Mouse (Mus musculus): ENCODE measurements around the gene S1pr5. TPM values are rescaled to one million over a fixed set of nuclear protein-coding genes. Genes with fewer than 3 reads are reported as not detected.
"Not testable (repeated sequence)": the region's sequence is repeated elsewhere in the genome, so short reads cannot be mapped to it uniquely, and the experiment has no call there.

The S1pr5 gene
- polyA plus RNA-seq, 1 experiment from 2014 or later = 0.39 TPM

- Histone ChIP-seq H3K9ac (ENCODE audit: low read length) (peak overlapping the region; percentile 32; the same call in 1 of the 2 replicates), H3K27me3 (ENCODE audit: control insufficient read depth, insufficient read depth, low read length) (no peaks in the 10 kb centered on the region), H3K9me3 (ENCODE audit: control insufficient read depth, low read length) (no peaks in the 10 kb centered on the region), H3K4me1 (ENCODE audit: control insufficient read depth, insufficient read depth, low read length) (no peaks in the 10 kb centered on the region), H3K4me3 (ENCODE audit: low read depth, low read length) (no peak overlapping the region; the same call in 1 of the 2 replicates), H3K27ac (replicated peaks; ENCODE audit: low read depth, low read length) (no peak overlapping the region), H3K4me2 (ENCODE audit: low read depth, severe bottlenecking) (peak overlapping the region; percentile 16; the same call in 1 of the 2 replicates), H3K36me3 (ENCODE audit: control insufficient read depth, insufficient read depth, low read length) (peaks cover 4% of the 10 kb centered on the region; the same call in 1 of the 2 replicates)
- DNase-seq (ENCODE audit: low spot score) (peak; percentile 69), ATAC-seq (ENCODE audit: insufficient number of reproducible peaks, low FRiP score, low TSS enrichment, low read depth) (no peak; the same call in 1 of the 2 replicates)
- 16% methylated on average over 16 of the region's 16 CpGs for WGBS
Observed at GRCm38 (mm10) chr9:21227342-21227741, 20.9 kb downstream of the S1pr5 start.

- peak overlapping the region; percentile 44 for H3K4me2 ChIP-seq (ENCODE audit: low read depth, severe bottlenecking)
- H3K27me3 ChIP-seq (ENCODE audit: control insufficient read depth, insufficient read depth, low read length) = no peaks in the 10 kb centered on the region
- no peaks in the 10 kb centered on the region for H3K9me3 ChIP-seq (ENCODE audit: control insufficient read depth, low read length)
- ATAC-seq (ENCODE audit: insufficient number of reproducible peaks, low FRiP score, low TSS enrichment, low read depth) (no peak), DNase-seq (ENCODE audit: low spot score) (no peak)
- H3K36me3 ChIP-seq (ENCODE audit: control insufficient read depth, insufficient read depth, low read length) = peaks cover 4% of the 10 kb centered on the region; the same call in 1 of the 2 replicates
- H3K27ac ChIP-seq (replicated peaks; ENCODE audit: low read depth, low read length) = no peak overlapping the region
- H3K4me3 ChIP-seq (ENCODE audit: low read depth, low read length) = peak overlapping the region; percentile 18
- no peak overlapping the region for H3K9ac ChIP-seq (ENCODE audit: low read length)
- H3K4me1 ChIP-seq (ENCODE audit: control insufficient read depth, insufficient read depth, low read length) = no peaks in the 10 kb centered on the region
- 10% methylated on average over 7 of the region's 7 CpGs for WGBS
Observed at GRCm38 (mm10) chr9:21225415-21225758, 22.9 kb downstream of the S1pr5 start.

GRCm38 (mm10) chr9:21224576-21225414 lies 23.4 kb downstream of the S1pr5 start:
- Histone ChIP-seq H3K4me3 (ENCODE audit: low read depth, low read length) (peak overlapping the region; percentile 18), H3K4me1 (ENCODE audit: control insufficient read depth, insufficient read depth, low read length) (no peaks in the 10 kb centered on the region), H3K9ac (ENCODE audit: low read length) (no peak overlapping the region), H3K27me3 (ENCODE audit: control insufficient read depth, insufficient read depth, low read length) (no peaks in the 10 kb centered on the region), H3K36me3 (ENCODE audit: control insufficient read depth, insufficient read depth, low read length) (no peaks in the 10 kb centered on the region), H3K9me3 (ENCODE audit: control insufficient read depth, low read length) (no peaks in the 10 kb centered on the region), H3K4me2 (ENCODE audit: low read depth, severe bottlenecking) (peak overlapping the region; percentile 44), H3K27ac (replicated peaks; ENCODE audit: low read depth, low read length) (no peak overlapping the region)
- DNase-seq (ENCODE audit: low spot score) (peak; percentile 58), ATAC-seq (ENCODE audit: insufficient number of reproducible peaks, low FRiP score, low TSS enrichment, low read depth) (no peak)
- 21% methylated on average over 26 of the region's 26 CpGs for WGBS

GRCm38 (mm10) chr9:21223906-21224305 lies 24.3 kb downstream of the S1pr5 start:
- ATAC-seq (ENCODE audit: insufficient number of reproducible peaks, low FRiP score, low TSS enrichment, low read depth) = no peak
- H3K27ac ChIP-seq (replicated peaks; ENCODE audit: low read depth, low read length) = no peak overlapping the region
- no peak for DNase-seq (ENCODE audit: low spot score)
- H3K9me3 ChIP-seq (ENCODE audit: control insufficient read depth, low read length) = no peaks in the 10 kb centered on the region
- no peak overlapping the region for H3K4me2 ChIP-seq (ENCODE audit: low read depth, severe bottlenecking)
- no peaks in the 10 kb centered on the region for H3K27me3 ChIP-seq (ENCODE audit: control insufficient read depth, insufficient read depth, low read length)
- 91% methylated on average over 6 of the region's 6 CpGs for WGBS
- no peak overlapping the region for H3K9ac ChIP-seq (ENCODE audit: low read length)
- no peaks in the 10 kb centered on the region for H3K36me3 ChIP-seq (ENCODE audit: control insufficient read depth, insufficient read depth, low read length)
- no peak overlapping the region for H3K4me3 ChIP-seq (ENCODE audit: low read depth, low read length)
- no peaks in the 10 kb centered on the region for H3K4me1 ChIP-seq (ENCODE audit: control insufficient read depth, insufficient read depth, low read length)

GRCm38 (mm10) chr9:21223490-21223889 lies 24.8 kb downstream of the S1pr5 start:
- H3K27ac ChIP-seq (replicated peaks; ENCODE audit: low read depth, low read length); H3K9ac ChIP-seq (ENCODE audit: low read length); H3K4me1 ChIP-seq (ENCODE audit: control insufficient read depth, insufficient read depth, low read length); H3K27me3 ChIP-seq (ENCODE audit: control insufficient read depth, insufficient read depth, low read length); H3K9me3 ChIP-seq (ENCODE audit: control insufficient read depth, low read length); ATAC-seq (ENCODE audit: insufficient number of reproducible peaks, low FRiP score, low TSS enrichment, low read depth); DNase-seq (ENCODE audit: low spot score); H3K4me3 ChIP-seq (ENCODE audit: low read depth, low read length); H3K4me2 ChIP-seq (ENCODE audit: low read depth, severe bottlenecking); H3K36me3 ChIP-seq (ENCODE audit: control insufficient read depth, insufficient read depth, low read length): not testable (repeated sequence)
- 95% methylated on average over 1 of the region's 2 CpGs for WGBS

- H3K4me1 ChIP-seq (ENCODE audit: control insufficient read depth, insufficient read depth, low read length) = no peaks in the 10 kb centered on the region
- no peak overlapping the region for H3K4me2 ChIP-seq (ENCODE audit: low read depth, severe bottlenecking)
- no peaks in the 10 kb centered on the region for H3K9me3 ChIP-seq (ENCODE audit: control insufficient read depth, low read length)
- 19% methylated on average over 7 of the region's 7 CpGs for WGBS
- no peak for ATAC-seq (ENCODE audit: insufficient number of reproducible peaks, low FRiP score, low TSS enrichment, low read depth)
- no peak overlapping the region for H3K9ac ChIP-seq (ENCODE audit: low read length)
- no peaks in the 10 kb centered on the region for H3K36me3 ChIP-seq (ENCODE audit: control insufficient read depth, insufficient read depth, low read length)
- no peaks in the 10 kb centered on the region for H3K27me3 ChIP-seq (ENCODE audit: control insufficient read depth, insufficient read depth, low read length)
- peak; percentile 50 for DNase-seq (ENCODE audit: low spot score)
- H3K27ac ChIP-seq (replicated peaks; ENCODE audit: low read depth, low read length) = no peak overlapping the region
- H3K4me3 ChIP-seq (ENCODE audit: low read depth, low read length) = no peak overlapping the region
Observed at GRCm38 (mm10) chr9:21221383-21221929, 26.8 kb downstream of the S1pr5 start.

GRCm38 (mm10) chr9:21220490-21221382 lies 27.5 kb downstream of the S1pr5 start:
- Histone ChIP-seq H3K36me3 (ENCODE audit: control insufficient read depth, insufficient read depth, low read length) (no peaks in the 10 kb centered on the region), H3K27ac (replicated peaks; ENCODE audit: low read depth, low read length) (no peak overlapping the region), H3K4me3 (ENCODE audit: low read depth, low read length) (0 out of 2 replicates have a peak overlapping the region, but pooled peaks have one; percentile 8), H3K27me3 (ENCODE audit: control insufficient read depth, insufficient read depth, low read length) (no peaks in the 10 kb centered on the region), H3K4me1 (ENCODE audit: control insufficient read depth, insufficient read depth, low read length) (no peaks in the 10 kb centered on the region), H3K4me2 (ENCODE audit: low read depth, severe bottlenecking) (peak overlapping the region; percentile 33; the same call in 1 of the 2 replicates), H3K9me3 (ENCODE audit: control insufficient read depth, low read length) (no peaks in the 10 kb centered on the region), H3K9ac (ENCODE audit: low read length) (no peak overlapping the region)
- WGBS = 15% methylated on average over 21 of the region's 21 CpGs
- ATAC-seq (ENCODE audit: insufficient number of reproducible peaks, low FRiP score, low TSS enrichment, low read depth) (peak; percentile 78), DNase-seq (ENCODE audit: low spot score) (peak; percentile 96)

- no peaks in the 10 kb centered on the region for H3K9me3 ChIP-seq (ENCODE audit: control insufficient read depth, low read length)
- no peaks in the 10 kb centered on the region for H3K4me1 ChIP-seq (ENCODE audit: control insufficient read depth, insufficient read depth, low read length)
- no peak overlapping the region for H3K9ac ChIP-seq (ENCODE audit: low read length)
- H3K27ac ChIP-seq (replicated peaks; ENCODE audit: low read depth, low read length) = no peak overlapping the region
- no peaks in the 10 kb centered on the region for H3K36me3 ChIP-seq (ENCODE audit: control insufficient read depth, insufficient read depth, low read length)
- H3K4me3 ChIP-seq (ENCODE audit: low read depth, low read length) = no peak overlapping the region
- no peak overlapping the region for H3K4me2 ChIP-seq (ENCODE audit: low read depth, severe bottlenecking)
- ATAC-seq (ENCODE audit: insufficient number of reproducible peaks, low FRiP score, low TSS enrichment, low read depth) (no peak), DNase-seq (ENCODE audit: low spot score) (no peak)
- WGBS = 52% methylated on average over 3 of the region's 3 CpGs
- no peaks in the 10 kb centered on the region for H3K27me3 ChIP-seq (ENCODE audit: control insufficient read depth, insufficient read depth, low read length)
Observed at GRCm38 (mm10) chr9:21219820-21220219, 28.4 kb downstream of the S1pr5 start.

Measured in limb, embryonic 11.5 days (tissue).